Mouse (Mus musculus): ENCODE measurements around the gene Ulk3. TPM values are rescaled to one million over a fixed set of nuclear protein-coding genes. Genes with fewer than 3 reads are reported as not detected.
A peak's percentile ranks its signal among the peaks of the same experiment; 100 is the strongest.

Ulk3 gene
- polyA plus RNA-seq, 1 experiment, result 5.4 TPM

DNA sequence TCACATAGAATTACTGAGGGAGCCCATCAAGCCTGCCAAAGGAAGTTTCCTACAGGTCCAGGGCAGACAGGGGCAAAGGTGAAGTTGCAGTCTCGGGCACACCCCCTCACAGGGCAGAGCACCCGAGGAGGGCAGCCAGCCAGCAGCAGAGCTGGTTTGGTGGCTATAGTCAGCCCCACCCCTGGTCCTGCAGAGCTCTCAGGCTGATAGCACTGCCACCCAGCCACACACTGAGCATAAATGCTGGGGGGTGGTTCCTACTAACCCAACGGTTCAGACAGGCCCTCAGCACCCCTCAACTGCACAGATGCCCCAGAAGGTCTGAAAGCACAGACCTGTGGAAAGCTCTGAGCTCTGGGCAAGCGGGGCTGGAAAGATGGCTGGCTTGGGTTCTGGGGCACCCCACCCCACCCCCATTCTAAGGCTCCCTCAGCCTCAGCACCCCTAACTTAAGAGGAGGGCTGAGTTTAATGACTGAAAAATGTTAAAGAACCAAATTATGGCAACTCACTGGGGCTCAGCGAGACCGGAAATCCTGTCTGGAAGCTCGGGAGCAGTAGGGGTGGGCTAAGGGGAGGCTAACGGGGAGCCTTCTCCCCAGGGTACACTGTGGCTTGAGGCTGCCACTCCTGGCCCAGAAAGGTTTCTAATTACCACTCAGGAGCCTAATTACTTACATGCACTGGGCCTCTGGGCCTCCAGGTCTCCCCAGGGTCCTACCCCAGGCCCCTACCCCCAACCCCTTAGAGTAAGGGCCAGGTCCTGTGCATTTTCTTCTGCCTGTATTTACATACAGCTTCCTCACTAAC, 49.6 kb downstream of the Ulk3 start:
- Histone ChIP-seq H3ac (ENCODE audit: control insufficient read depth, insufficient read length, low read depth) (no peak overlapping the region), H3K4me3 (ENCODE audit: insufficient read depth, poor library complexity, severe bottlenecking) (no peak overlapping the region), H3K27me3 (ENCODE audit: control insufficient read depth, insufficient read depth, insufficient read length) (no peaks in the 10 kb centered on the region), H3K36me3 (ENCODE audit: control insufficient read depth, insufficient read depth) (peaks cover 7% of the 10 kb centered on the region), H3K79me2 (ENCODE audit: control insufficient read depth, insufficient read depth) (peaks cover 100% of the 10 kb centered on the region), H3K79me3 (ENCODE audit: low read depth) (peaks cover 88% of the 10 kb centered on the region)
- TF ChIP-seq MAX (IDR thresholded peaks at IDR 0.05) (no peak), MYOD1 (IDR thresholded peaks at IDR 0.05; ENCODE audit: control insufficient read depth, insufficient read length, low read depth) (no peak), CTCF (IDR thresholded peaks at IDR 0.05; ENCODE audit: control insufficient read depth, insufficient read depth, insufficient read length) (no peak), FOSL1 (IDR thresholded peaks at IDR 0.05; ENCODE audit: insufficient read depth, low read length, poor library complexity, severe bottlenecking) (no peak), USF1 (IDR thresholded peaks at IDR 0.05; ENCODE audit: low read depth) (no peak), MYOG (IDR thresholded peaks at IDR 0.05; ENCODE audit: control insufficient read depth, extremely low read depth, insufficient read length) (no peak), CEBPB (IDR thresholded peaks at IDR 0.05; ENCODE audit: low read depth) (no peak)

DNA sequence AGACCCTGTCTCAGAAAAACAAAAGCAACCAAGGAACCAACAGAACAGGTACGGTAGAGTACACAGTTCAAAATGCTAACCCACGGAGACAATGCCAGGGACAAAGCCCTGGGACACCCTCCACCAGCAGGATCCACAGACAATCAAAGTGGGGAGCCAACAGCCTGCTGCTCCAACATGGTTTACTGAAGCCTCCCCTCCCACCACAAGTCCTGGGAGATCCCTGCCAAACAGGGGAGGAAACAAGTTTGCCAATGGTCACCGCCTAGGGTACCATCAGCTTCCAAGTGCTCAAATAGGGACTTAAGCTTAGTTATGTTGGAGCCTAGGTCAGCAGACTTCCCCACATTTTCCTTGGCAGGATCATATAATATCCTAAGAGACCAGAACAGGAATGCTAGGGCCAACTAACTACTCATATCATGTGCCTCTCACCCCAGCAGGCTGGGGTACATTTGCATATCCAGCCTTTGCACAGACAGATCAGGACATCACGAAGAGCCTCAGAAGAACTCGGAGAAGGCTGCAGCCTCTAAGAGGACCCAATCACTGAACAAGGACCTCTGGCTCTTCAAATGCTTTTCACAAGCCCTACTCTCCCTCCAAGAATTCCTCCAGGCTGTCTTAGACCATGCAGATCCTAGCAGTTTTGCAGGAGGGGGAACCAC, 50.5 kb downstream of the Ulk3 start:
- peaks cover 100% of the 10 kb centered on the region for H3K79me2 ChIP-seq (ENCODE audit: control insufficient read depth, insufficient read depth)
- peaks cover 7% of the 10 kb centered on the region for H3K36me3 ChIP-seq (ENCODE audit: control insufficient read depth, insufficient read depth)
- H3K4me3 ChIP-seq (ENCODE audit: insufficient read depth, poor library complexity, severe bottlenecking), result no peak overlapping the region
- peak overlapping the region; percentile 48 for H3ac ChIP-seq (ENCODE audit: control insufficient read depth, insufficient read length, low read depth)
- H3K27me3 ChIP-seq (ENCODE audit: control insufficient read depth, insufficient read depth, insufficient read length), result no peaks in the 10 kb centered on the region
- TF ChIP-seq MYOD1 (IDR thresholded peaks at IDR 0.05; ENCODE audit: control insufficient read depth, insufficient read length, low read depth) (no peak), USF1 (IDR thresholded peaks at IDR 0.05; ENCODE audit: low read depth) (no peak), CEBPB (IDR thresholded peaks at IDR 0.05; ENCODE audit: low read depth) (no peak), MYOG (IDR thresholded peaks at IDR 0.05; ENCODE audit: control insufficient read depth, extremely low read depth, insufficient read length) (no peak), FOSL1 (IDR thresholded peaks at IDR 0.05; ENCODE audit: insufficient read depth, low read length, poor library complexity, severe bottlenecking) (no peak), CTCF (IDR thresholded peaks at IDR 0.05; ENCODE audit: control insufficient read depth, insufficient read depth, insufficient read length) (no peak), MAX (IDR thresholded peaks at IDR 0.05) (no peak)
- H3K79me3 ChIP-seq (ENCODE audit: low read depth), result peaks cover 94% of the 10 kb centered on the region

DNA sequence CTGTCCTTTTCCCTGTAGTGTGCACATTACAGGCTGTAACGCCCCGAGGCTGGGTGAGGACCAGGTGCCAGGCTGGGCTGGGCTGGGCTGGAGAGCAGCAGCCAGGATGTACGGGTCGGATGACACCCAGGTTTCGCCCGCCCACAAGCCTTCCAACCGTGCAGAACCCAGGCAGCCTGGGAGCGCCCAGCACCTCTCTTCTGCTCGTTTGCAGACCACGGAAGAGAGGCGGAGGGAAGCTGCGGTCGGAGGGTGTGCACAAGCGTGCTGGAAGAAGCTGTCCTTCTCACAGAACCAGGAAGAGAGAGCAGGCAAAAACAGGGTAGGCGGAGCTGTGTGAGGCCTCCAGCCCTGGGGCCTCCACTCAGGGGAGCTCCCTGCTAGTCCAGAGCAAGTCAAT, 51.1 kb downstream of the Ulk3 start:
- no peaks in the 10 kb centered on the region for H3K27me3 ChIP-seq (ENCODE audit: control insufficient read depth, insufficient read depth, insufficient read length)
- H3K4me3 ChIP-seq (ENCODE audit: insufficient read depth, poor library complexity, severe bottlenecking), result no peak overlapping the region
- H3K36me3 ChIP-seq (ENCODE audit: control insufficient read depth, insufficient read depth), result peaks cover 7% of the 10 kb centered on the region
- no peak for TF ChIP-seq USF1 (IDR thresholded peaks at IDR 0.05; ENCODE audit: low read depth)
- TF ChIP-seq CTCF (IDR thresholded peaks at IDR 0.05; ENCODE audit: control insufficient read depth, insufficient read depth, insufficient read length), result no peak
- no peak for TF ChIP-seq CEBPB (IDR thresholded peaks at IDR 0.05; ENCODE audit: low read depth)
- TF ChIP-seq FOSL1 (IDR thresholded peaks at IDR 0.05; ENCODE audit: insufficient read depth, low read length, poor library complexity, severe bottlenecking), result no peak
- TF ChIP-seq MAX (IDR thresholded peaks at IDR 0.05), result no peak
- TF ChIP-seq MYOG (IDR thresholded peaks at IDR 0.05; ENCODE audit: control insufficient read depth, extremely low read depth, insufficient read length), result no peak
- no peak for TF ChIP-seq MYOD1 (IDR thresholded peaks at IDR 0.05; ENCODE audit: control insufficient read depth, insufficient read length, low read depth)
- H3K79me2 ChIP-seq (ENCODE audit: control insufficient read depth, insufficient read depth), result peaks cover 100% of the 10 kb centered on the region
- H3ac ChIP-seq (ENCODE audit: control insufficient read depth, insufficient read length, low read depth), result peak overlapping the region; percentile 48
- H3K79me3 ChIP-seq (ENCODE audit: low read depth), result peaks cover 91% of the 10 kb centered on the region

DNA sequence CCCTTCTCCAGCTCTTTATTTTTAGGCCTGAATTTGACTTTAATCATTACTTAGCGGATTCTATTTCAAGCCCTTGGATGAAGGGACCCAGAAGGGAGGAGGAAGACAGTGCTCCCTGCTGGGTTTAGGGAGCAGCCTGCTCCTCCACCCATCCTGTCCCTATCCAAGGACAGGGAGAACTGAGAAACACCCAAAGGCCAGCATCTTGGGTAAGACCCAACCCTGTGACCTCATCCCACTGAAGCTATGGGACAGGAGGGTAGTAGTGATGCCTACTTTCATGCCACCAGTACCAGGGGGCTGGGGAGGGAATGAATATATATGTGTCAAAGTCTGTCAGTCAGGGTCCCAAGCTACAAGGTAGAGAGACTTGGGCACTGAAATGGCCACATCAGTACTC, 51.8 kb downstream of the Ulk3 start:
- Histone ChIP-seq H3ac (ENCODE audit: control insufficient read depth, insufficient read length, low read depth) (no peak overlapping the region), H3K4me3 (ENCODE audit: insufficient read depth, poor library complexity, severe bottlenecking) (no peak overlapping the region), H3K27me3 (ENCODE audit: control insufficient read depth, insufficient read depth, insufficient read length) (no peaks in the 10 kb centered on the region), H3K79me3 (ENCODE audit: low read depth) (peaks cover 85% of the 10 kb centered on the region), H3K36me3 (ENCODE audit: control insufficient read depth, insufficient read depth) (peaks cover 7% of the 10 kb centered on the region), H3K79me2 (ENCODE audit: control insufficient read depth, insufficient read depth) (peaks cover 93% of the 10 kb centered on the region)
- TF ChIP-seq MAX (IDR thresholded peaks at IDR 0.05) (no peak), FOSL1 (IDR thresholded peaks at IDR 0.05; ENCODE audit: insufficient read depth, low read length, poor library complexity, severe bottlenecking) (no peak), CTCF (IDR thresholded peaks at IDR 0.05; ENCODE audit: control insufficient read depth, insufficient read depth, insufficient read length) (no peak), CEBPB (IDR thresholded peaks at IDR 0.05; ENCODE audit: low read depth) (no peak), MYOG (IDR thresholded peaks at IDR 0.05; ENCODE audit: control insufficient read depth, extremely low read depth, insufficient read length) (no peak), USF1 (IDR thresholded peaks at IDR 0.05; ENCODE audit: low read depth) (no peak)

DNA sequence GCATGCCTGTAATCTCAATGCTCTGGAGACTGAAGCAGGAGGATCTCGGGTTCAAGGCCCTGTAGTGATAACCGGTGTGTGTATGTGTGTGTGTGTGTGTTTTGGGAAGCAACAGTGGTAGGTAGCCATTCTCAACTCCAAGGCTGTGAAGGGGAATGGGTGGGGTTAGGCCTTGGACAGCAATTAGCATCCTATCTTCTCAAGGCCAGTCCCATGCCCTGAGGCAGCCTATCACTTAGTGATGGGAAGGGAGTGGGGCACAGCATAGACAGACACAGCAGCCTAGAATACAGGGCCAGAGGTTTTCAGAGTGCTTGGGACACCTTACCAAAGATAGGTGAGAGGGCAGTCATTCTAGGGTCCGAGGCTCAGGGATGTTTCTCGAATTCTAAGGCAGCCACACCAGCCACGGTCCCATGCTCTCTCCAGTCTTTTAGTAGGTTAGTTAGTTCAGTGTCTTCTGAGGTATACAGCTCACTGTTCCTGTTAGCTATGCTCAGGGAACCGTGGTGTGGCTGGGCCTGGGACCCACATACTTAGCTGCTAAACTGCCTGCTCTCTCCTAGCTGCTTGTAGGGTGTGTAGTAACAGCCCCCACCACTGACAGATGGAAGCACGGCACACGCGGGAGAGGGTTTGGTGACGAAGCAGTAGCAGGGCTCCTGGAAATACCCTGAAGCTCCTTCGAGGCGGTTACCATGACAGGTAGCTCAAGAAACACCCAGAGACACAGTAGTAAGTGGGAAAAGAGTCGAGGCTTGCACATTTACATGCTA, 52.7 kb downstream of the Ulk3 start:
- H3K4me3 ChIP-seq (ENCODE audit: insufficient read depth, poor library complexity, severe bottlenecking), result no peak overlapping the region
- H3K36me3 ChIP-seq (ENCODE audit: control insufficient read depth, insufficient read depth), result peaks cover 7% of the 10 kb centered on the region
- peaks cover 84% of the 10 kb centered on the region for H3K79me2 ChIP-seq (ENCODE audit: control insufficient read depth, insufficient read depth)
- no peak for TF ChIP-seq MYOG (IDR thresholded peaks at IDR 0.05; ENCODE audit: control insufficient read depth, extremely low read depth, insufficient read length)
- no peak for TF ChIP-seq CTCF (IDR thresholded peaks at IDR 0.05; ENCODE audit: control insufficient read depth, insufficient read depth, insufficient read length)
- TF ChIP-seq CEBPB (IDR thresholded peaks at IDR 0.05; ENCODE audit: low read depth), result no peak
- no peak for TF ChIP-seq MAX (IDR thresholded peaks at IDR 0.05)
- TF ChIP-seq USF1 (IDR thresholded peaks at IDR 0.05; ENCODE audit: low read depth), result no peak
- no peak for TF ChIP-seq MYOD1 (IDR thresholded peaks at IDR 0.05; ENCODE audit: control insufficient read depth, insufficient read length, low read depth)
- TF ChIP-seq FOSL1 (IDR thresholded peaks at IDR 0.05; ENCODE audit: insufficient read depth, low read length, poor library complexity, severe bottlenecking), result no peak
- no peaks in the 10 kb centered on the region for H3K27me3 ChIP-seq (ENCODE audit: control insufficient read depth, insufficient read depth, insufficient read length)
- H3K79me3 ChIP-seq (ENCODE audit: low read depth), result peaks cover 75% of the 10 kb centered on the region
- no peak overlapping the region for H3ac ChIP-seq (ENCODE audit: control insufficient read depth, insufficient read length, low read depth)
